Mouse (Mus musculus) intestine, embryonic 15.5 days (tissue): Measurements from ENCODE around the gene Erlec1. TPM values are rescaled to one million over a fixed set of nuclear protein-coding genes. Genes with fewer than 3 reads are reported as not detected.

Source experiments
- ATAC-seq: fragments of 200-750 bp; cut with Nextera tagmentation; 2 replicates; pipeline ENCODE4 v1.8.0; 2017; ENCODE audit warnings: moderate TSS enrichment, moderate library complexity
- H3K27ac ChIP-seq: fragments of 300-500 bp; sonication (generic); 2 replicates; pipeline ENCODE4 v1.5.1; 2015; ENCODE audit warnings: mild to moderate bottlenecking, inconsistent platforms
- H3K27me3 ChIP-seq: fragments of 300-500 bp; sonication (generic); replicated peaks from 2 replicates; pipeline ENCODE4 v1.6.1; 2015; ENCODE audit warnings: inconsistent platforms
- H3K36me3 ChIP-seq: fragments of 300-500 bp; sonication (generic); 2 replicates; pipeline ENCODE4 v1.6.1; 2015; ENCODE audit warnings: inconsistent platforms
- H3K4me1 ChIP-seq: fragments of 300-500 bp; sonication (generic); replicated peaks from 2 replicates; pipeline ENCODE4 v1.6.1; 2015; ENCODE audit warnings: inconsistent platforms
- H3K4me2 ChIP-seq: fragments of 300-500 bp; sonication (generic); replicated peaks from 2 replicates; pipeline ENCODE4 v1.6.1; 2015; ENCODE audit warnings: mild to moderate bottlenecking, inconsistent platforms
- H3K4me3 ChIP-seq: fragments of 300-500 bp; sonication (generic); replicated peaks from 2 replicates; pipeline ENCODE4 v1.5.1; 2015; ENCODE audit warnings: inconsistent platforms
- H3K9ac ChIP-seq: fragments of 300-500 bp; sonication (generic); 2 replicates; pipeline ENCODE4 v1.6.1; 2015; ENCODE audit warnings: inconsistent platforms
- H3K9me3 ChIP-seq: fragments of 300-500 bp; sonication (generic); 2 replicates; pipeline ENCODE4 v1.6.1; 2016; ENCODE audit warnings: inconsistent platforms
- WGBS: fragments of 180-500 bp; shearing (Covaris S2); methylation state at CpG from one replicate; pipeline ENCODE4 v1.1.7; 2015; 5-methylcytosine and 5-hydroxymethylcytosine counted together
- polyA plus RNA-seq: library from polyadenylated mRNA; unstranded; fragments of >200 nt; fragmentation: Nextera tagmentation; extraction: Ambion mirVana; gene quantifications from 2 replicates; pipeline ENCODE4 v1.2.1, GENCODE M21; 2015

Erlec1 gene
- polyA plus RNA-seq, 1 experiment from 2014 or later: 10.2 TPM

DNA sequence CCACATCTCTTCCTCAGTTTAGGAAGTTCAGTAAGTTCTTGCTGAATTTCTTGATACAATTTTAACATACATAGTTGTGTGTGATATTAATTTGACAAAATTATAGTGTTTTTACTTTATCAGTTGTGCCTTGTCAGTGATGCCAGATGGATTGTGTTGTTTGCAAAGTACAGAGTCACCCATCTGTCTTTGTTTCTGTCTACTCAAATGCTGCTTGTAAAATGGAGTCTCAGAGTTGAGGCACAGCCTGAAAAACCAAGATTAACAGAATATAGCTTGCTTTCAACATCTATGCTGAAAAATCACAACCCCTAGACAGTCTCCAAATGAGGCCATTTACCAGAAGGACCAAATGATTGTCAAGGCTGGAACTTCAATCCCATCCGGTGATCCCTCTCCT lies 25.6 kb downstream of the Erlec1 start:
- no peaks in the 10 kb centered on the region for H3K36me3 ChIP-seq
- H3K4me2 ChIP-seq: no peak overlapping the region
- H3K9ac ChIP-seq: no peak overlapping the region
- H3K27me3 ChIP-seq: no peaks in the 10 kb centered on the region
- no peak overlapping the region for H3K27ac ChIP-seq
- no peak overlapping the region for H3K4me3 ChIP-seq
- WGBS: 86% methylated on average over 1 of the region's 1 CpGs
- ATAC-seq: no peak
- H3K4me1 ChIP-seq: no peaks in the 10 kb centered on the region
- no peaks in the 10 kb centered on the region for H3K9me3 ChIP-seq

DNA sequence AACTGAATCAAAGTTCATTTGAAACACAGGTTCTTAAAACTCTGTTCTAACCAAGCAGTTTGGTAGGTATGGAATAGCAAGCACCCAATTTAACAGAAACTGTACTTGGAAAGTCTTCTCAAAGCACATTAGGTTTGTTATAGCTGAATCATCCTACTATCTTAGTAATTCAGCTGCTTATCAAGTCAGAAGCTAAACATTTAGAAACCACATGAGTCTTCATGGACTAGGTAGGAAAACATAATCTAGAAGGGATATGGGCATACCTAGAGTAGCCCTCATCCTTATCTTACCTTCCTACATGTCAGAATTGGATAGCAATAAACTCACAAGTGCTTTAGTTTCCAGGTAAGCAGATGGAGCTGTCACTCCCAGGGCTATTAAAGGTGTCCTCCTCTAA lies 26.1 kb downstream of the Erlec1 start:
- Histone ChIP-seq H3K36me3 (no peaks in the 10 kb centered on the region), H3K4me1 (no peaks in the 10 kb centered on the region), H3K27ac (no peak overlapping the region), H3K4me2 (no peak overlapping the region), H3K27me3 (no peaks in the 10 kb centered on the region), H3K9me3 (no peaks in the 10 kb centered on the region), H3K4me3 (no peak overlapping the region), H3K9ac (no peak overlapping the region)
- ATAC-seq: no peak

DNA sequence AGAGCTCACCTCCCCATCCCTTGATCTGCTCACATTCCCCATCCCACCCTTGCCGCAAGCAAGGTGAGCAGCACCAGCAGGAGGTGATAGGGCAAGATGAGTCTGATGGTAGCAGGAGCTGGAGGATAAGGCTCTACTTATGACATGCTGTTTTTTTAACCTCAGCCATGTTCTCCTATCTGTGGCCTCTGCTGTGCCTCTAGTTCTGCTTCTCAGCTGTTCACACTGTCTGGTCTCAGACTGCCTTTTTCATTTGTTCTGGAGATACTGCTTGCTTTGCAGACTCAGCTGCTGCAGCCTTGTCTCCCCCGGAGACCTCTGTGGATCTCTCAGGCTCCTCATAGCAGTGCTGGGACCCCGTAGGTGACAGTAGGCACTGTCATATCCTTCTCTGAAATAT lies 30.9 kb downstream of the Erlec1 start:
- ATAC-seq: no peak

DNA sequence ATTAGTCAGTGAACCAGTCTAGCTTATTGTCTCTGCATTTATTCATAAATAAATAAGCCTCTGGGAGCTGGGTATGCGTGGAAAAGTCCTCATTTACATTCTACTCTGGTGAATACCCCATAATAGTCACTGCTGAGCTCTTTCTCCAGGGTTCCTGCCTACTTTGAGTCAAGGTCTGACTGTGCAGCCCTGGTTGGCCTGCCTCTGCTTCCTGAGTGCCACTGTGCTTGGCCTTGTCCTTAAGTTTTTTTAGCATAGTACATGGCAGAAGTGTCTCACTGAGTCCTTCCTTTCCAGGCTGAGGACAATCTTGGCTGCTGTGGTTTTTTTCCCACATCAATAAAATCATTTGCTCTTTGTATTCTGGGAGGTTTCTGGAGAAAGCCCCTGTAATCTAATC lies 33.5 kb downstream of the Erlec1 start:
- Histone ChIP-seq H3K9me3 (no peaks in the 10 kb centered on the region), H3K4me2 (no peak overlapping the region), H3K27me3 (no peaks in the 10 kb centered on the region), H3K4me3 (no peak overlapping the region), H3K4me1 (no peaks in the 10 kb centered on the region), H3K9ac (no peak overlapping the region), H3K36me3 (no peaks in the 10 kb centered on the region), H3K27ac (no peak overlapping the region)
- WGBS: 57% methylated on average over 1 of the region's 1 CpGs
- no peak for ATAC-seq

More for the DNA sequence above, 30.9 kb downstream of the Erlec1 start:
- WGBS: 97% methylated on average over 3 of the region's 3 CpGs
- H3K27ac ChIP-seq: no peak overlapping the region
- H3K9ac ChIP-seq: no peak overlapping the region
- no peak overlapping the region for H3K4me2 ChIP-seq
- H3K36me3 ChIP-seq: no peaks in the 10 kb centered on the region
- H3K27me3 ChIP-seq: no peaks in the 10 kb centered on the region
- H3K4me3 ChIP-seq: no peak overlapping the region
- no peaks in the 10 kb centered on the region for H3K4me1 ChIP-seq
- no peaks in the 10 kb centered on the region for H3K9me3 ChIP-seq

DNA sequence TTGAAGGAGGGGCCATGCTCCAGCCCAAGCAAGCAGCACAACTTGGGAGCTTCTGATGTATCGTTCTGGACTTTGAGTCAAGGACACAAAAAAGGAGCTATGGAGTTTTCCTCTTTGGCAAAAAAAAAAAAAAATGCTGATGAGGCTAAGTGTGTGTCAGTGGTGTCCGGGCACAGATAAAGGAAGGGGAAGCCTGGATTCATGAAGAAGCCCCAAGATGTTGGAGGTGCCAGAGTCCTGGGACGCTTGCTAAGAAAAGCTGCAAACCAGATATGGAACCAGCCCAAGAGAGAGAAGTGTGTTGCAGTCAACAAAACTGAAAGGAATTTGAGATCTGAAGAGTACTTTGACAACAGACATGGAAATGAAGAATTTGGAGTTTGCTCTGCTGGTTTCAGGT lies 41.8 kb downstream of the Erlec1 start:
- WGBS: 87% methylated on average over 3 of the region's 3 CpGs
- no peaks in the 10 kb centered on the region for H3K36me3 ChIP-seq
- no peaks in the 10 kb centered on the region for H3K4me1 ChIP-seq
- no peak overlapping the region for H3K27ac ChIP-seq
- no peak overlapping the region for H3K4me3 ChIP-seq
- no peak overlapping the region for H3K4me2 ChIP-seq
- no peaks in the 10 kb centered on the region for H3K9me3 ChIP-seq
- H3K27me3 ChIP-seq: no peaks in the 10 kb centered on the region
- no peak for ATAC-seq
- H3K9ac ChIP-seq: no peak overlapping the region

DNA sequence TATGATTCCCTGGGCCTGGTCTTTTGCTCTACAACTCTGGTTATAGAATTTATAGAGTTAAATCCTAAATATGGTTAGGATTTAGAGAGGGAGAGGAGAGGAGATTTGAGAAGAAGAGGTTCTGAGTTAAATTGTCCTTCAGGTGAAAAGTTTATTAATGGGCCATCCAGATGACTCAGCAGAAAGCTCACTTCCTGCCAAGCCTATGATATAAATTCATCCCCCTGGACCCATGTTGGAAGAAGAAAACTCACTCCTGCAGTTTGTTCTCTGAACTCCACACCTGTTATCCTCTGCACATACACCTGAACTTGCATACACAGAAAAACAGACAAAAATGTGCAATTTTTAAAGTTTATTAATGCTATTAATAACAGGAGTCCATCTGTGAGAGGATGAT lies 54.8 kb downstream of the Erlec1 start:
- Histone ChIP-seq H3K36me3 (no peaks in the 10 kb centered on the region), H3K9ac (no peak overlapping the region), H3K27me3 (no peaks in the 10 kb centered on the region), H3K4me2 (no peak overlapping the region), H3K27ac (no peak overlapping the region), H3K4me1 (no peaks in the 10 kb centered on the region), H3K4me3 (no peak overlapping the region), H3K9me3 (no peaks in the 10 kb centered on the region)
- no peak for ATAC-seq

DNA sequence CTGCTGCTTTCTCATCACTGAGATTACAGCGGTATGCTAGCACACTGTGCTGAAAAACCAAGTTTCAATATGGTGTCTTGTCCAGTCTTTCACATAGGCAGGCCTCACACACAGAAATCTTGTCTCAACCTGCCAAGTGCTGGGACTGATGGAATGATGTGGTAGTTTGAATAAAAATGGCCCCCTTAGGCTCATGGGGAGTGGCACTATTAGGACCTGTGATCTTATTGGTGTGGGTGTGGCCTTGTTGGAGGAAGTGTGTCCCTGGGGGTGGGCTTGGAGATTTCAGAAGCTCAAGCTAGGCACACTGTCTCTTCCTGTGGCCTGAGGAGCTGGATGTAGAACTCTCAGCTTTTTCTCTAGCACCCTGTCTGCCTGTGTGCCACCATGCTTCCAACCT lies 57.9 kb downstream of the Erlec1 start:
- Histone ChIP-seq H3K27me3 (no peaks in the 10 kb centered on the region), H3K27ac (no peak overlapping the region), H3K9me3 (no peaks in the 10 kb centered on the region), H3K36me3 (no peaks in the 10 kb centered on the region), H3K9ac (no peak overlapping the region), H3K4me2 (no peak overlapping the region), H3K4me1 (no peaks in the 10 kb centered on the region), H3K4me3 (no peak overlapping the region)
- no peak for ATAC-seq
- WGBS: 85% methylated on average over 1 of the region's 1 CpGs

DNA sequence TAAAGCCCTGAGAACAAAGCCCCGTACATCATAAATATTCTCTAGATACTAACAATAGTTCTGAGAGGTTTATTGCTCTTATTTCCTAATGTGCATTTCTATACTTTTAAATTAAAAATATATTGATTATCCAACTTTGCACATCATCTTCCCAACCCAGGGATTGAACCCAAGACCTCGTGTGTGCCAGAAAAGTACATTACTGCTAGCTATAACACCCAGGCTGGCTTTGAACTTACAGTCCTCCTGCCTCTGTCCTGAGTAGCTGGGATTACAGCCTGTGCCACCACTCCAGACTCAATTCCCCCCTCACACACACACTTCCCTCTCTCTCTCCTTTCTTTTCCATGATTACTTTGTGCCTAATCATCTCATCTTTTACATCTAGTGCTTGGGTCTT lies 66.0 kb downstream of the Erlec1 start:
- Histone ChIP-seq H3K36me3 (no peaks in the 10 kb centered on the region), H3K27ac (no peak overlapping the region), H3K9me3 (no peaks in the 10 kb centered on the region), H3K4me1 (0 out of 2 replicates have a peak, but pooled peaks cover 3% of the 10 kb centered on the region), H3K27me3 (no peaks in the 10 kb centered on the region), H3K4me3 (no peak overlapping the region), H3K9ac (no peak overlapping the region), H3K4me2 (no peak overlapping the region)
- ATAC-seq: no peak
- WGBS: 87% methylated on average over 2 of the region's 2 CpGs

DNA sequence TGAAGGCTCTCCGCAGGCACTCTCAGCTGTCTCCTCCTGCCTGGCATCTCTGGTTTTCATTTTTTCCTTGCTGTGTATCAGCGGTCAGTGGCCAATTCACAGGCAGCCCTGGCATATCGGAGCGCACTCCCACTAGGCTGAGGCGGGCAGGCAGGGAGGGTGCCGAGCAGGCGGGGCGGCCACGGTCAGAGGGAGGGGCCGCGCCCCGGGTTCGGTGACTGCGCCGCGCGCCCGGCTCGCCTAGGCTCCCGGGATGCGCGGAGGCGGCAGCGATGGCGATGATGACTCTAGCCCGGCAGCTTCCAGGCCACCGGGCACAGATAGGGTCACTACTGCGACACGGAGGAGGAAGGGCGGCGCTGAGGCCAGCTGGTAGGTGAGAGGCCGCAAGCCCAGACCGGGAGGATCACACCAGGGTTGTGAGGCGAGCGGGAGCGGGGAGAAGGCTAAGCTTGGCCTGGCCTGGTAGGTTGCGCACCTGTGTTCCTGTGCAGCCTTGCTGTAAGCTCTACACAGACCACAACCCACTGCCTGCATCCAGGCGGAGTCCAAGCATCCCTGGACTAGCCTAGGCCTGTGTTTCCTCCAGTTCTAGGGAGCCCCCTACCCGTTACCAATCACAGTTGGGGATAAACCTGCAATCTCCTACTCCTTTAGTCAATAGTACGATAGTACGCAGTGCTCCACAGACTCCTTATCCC lies 68.8 kb downstream of the Erlec1 start, which contains the start of the genes Gpr75 and Asb3:
TSS of gene Gpr75 (plus strand) at position 188 of the 701 bp plus-strand sequence.
TSS of gene Asb3 (plus strand) at position 246 of the 701 bp plus-strand sequence.
- peak; percentile 98 for ATAC-seq
- Histone ChIP-seq H3K4me2 (peak within 1 kb of the TSS; percentile 89), H3K4me1 (0 out of 2 replicates have a peak, but pooled peaks cover 3% of the 10 kb centered on the region), H3K27me3 (no peaks in the 10 kb centered on the region), H3K27ac (no peak within 1 kb of the TSS), H3K9me3 (no peaks in the 10 kb centered on the region), H3K36me3 (no peaks in the 10 kb centered on the region), H3K9ac (peak within 1 kb of the TSS; percentile 38; the same call in 1 of the 2 replicates), H3K4me3 (peak within 1 kb of the TSS; percentile 42)
- WGBS: 4% methylated on average over 41 of the region's 41 CpGs

Other genes starting within 250 kb of the Erlec1 start
- 16.4 and 17.5 TPM in 2 replicates for gene Psme4, start 182.6 kb downstream of the Erlec1 start, polyA plus RNA-seq
- gene Gpr75, start 69.0 kb downstream of the Erlec1 start, polyA plus RNA-seq: 0.23 and 0.39 TPM in 2 replicates
- gene Asb3, start 68.9 kb downstream of the Erlec1 start, polyA plus RNA-seq: 22.0 and 24.4 TPM in 2 replicates
- gene Chac2, start 32.0 kb upstream of the Erlec1 start, polyA plus RNA-seq: 17.6 and 21.0 TPM in 2 replicates
- gene Gm17332, start 228.1 kb upstream of the Erlec1 start, polyA plus RNA-seq: not detected in 2 replicates